Mouse (Mus musculus) stomach, embryonic 16.5 days (tissue): ENCODE results near the gene Lrrc63. TPM values are rescaled to one million over a fixed set of nuclear protein-coding genes. Genes with fewer than 3 reads are reported as not detected.

Experiments
- ATAC-seq: fragments of 200-750 bp; cut with Nextera tagmentation; 2 replicates; pipeline ENCODE4 v1.8.0; 2017; ENCODE audit warnings: moderate number of reproducible peaks, moderate TSS enrichment; ENCODE audit not compliant: insufficient read depth, low FRiP score
- H3K27ac ChIP-seq: fragments of 300-500 bp; sonication (generic); 2 replicates; pipeline ENCODE4 v1.5.1; 2014; ENCODE audit warnings: low read length
- H3K27me3 ChIP-seq: fragments of 300-500 bp; sonication (generic); 2 replicates; pipeline ENCODE4 v1.6.1; 2014; ENCODE audit warnings: low read length, control low read depth, mixed read lengths; ENCODE audit not compliant: control insufficient read depth, insufficient read depth
- H3K36me3 ChIP-seq: fragments of 300-500 bp; sonication (generic); 2 replicates; pipeline ENCODE4 v1.6.1; 2014; ENCODE audit warnings: low read length; ENCODE audit not compliant: control insufficient read depth, insufficient read depth
- H3K4me1 ChIP-seq: fragments of 300-500 bp; sonication (generic); 2 replicates; pipeline ENCODE4 v1.6.1; 2014; ENCODE audit warnings: low read length, control low read depth, mixed read lengths; ENCODE audit not compliant: control insufficient read depth, insufficient read depth
- H3K4me2 ChIP-seq: fragments of 300-500 bp; sonication (generic); 2 replicates; pipeline ENCODE4 v1.6.1; 2014; ENCODE audit warnings: low read depth, low read length, mixed read lengths
- H3K4me3 ChIP-seq: fragments of 300-500 bp; sonication (generic); replicated peaks from 2 replicates; pipeline ENCODE4 v1.5.1; 2014; ENCODE audit warnings: mild to moderate bottlenecking, low read length
- H3K9ac ChIP-seq: fragments of 300-500 bp; sonication (generic); 2 replicates; pipeline ENCODE4 v1.6.1; 2014; ENCODE audit warnings: low read length
- H3K9me3 ChIP-seq: fragments of 300-500 bp; sonication (generic); replicated peaks from 2 replicates; pipeline ENCODE4 v1.6.1; 2016; ENCODE audit warnings: low read length, control low read depth; ENCODE audit not compliant: control insufficient read depth
- WGBS: fragments of 180-500 bp; shearing (Covaris S2); extraction: QIAGEN DNeasy Blood & Tissue Kit; methylation state at CpG from one replicate; pipeline ENCODE4 v1.1.7; 2014; 5-methylcytosine and 5-hydroxymethylcytosine counted together
- polyA plus RNA-seq: library from polyadenylated mRNA; unstranded; fragments of >200 nt; fragmentation: Nextera tagmentation; extraction: Ambion mirVana; gene quantifications from 2 replicates; pipeline ENCODE4 v1.2.1, GENCODE M21; 2015

The Lrrc63 gene
- polyA plus RNA-seq, 1 experiment from 2014 or later: not detected

- whole genome bisulfite sequencing: 66% methylated on average over 9 of the region's 9 CpGs
- H3K4me2 ChIP-seq: no peak overlapping the region
Measured at GRCm38 (mm10) chr14:75056861-75057431, 73.7 kb downstream of the Lrrc63 start.

GRCm38 (mm10) chr14:75054455-75055343, 76.0 kb downstream of the Lrrc63 start:
- no peak overlapping the region for H3K9ac ChIP-seq
- peaks cover 11% of the 10 kb centered on the region; the same call in 1 of the 2 replicates for H3K4me1 ChIP-seq
- peak overlapping the region; percentile 43 for H3K27ac ChIP-seq
- no peak overlapping the region for H3K4me3 ChIP-seq
- H3K4me2 ChIP-seq: peak overlapping the region; percentile 17; the same call in 1 of the 2 replicates
- no peaks in the 10 kb centered on the region for H3K36me3 ChIP-seq
- no peaks in the 10 kb centered on the region for H3K27me3 ChIP-seq
- WGBS: 35% methylated on average over 14 of the region's 14 CpGs
- ATAC-seq: peak; percentile 55
- H3K9me3 ChIP-seq: 0 out of 2 replicates have a peak, but pooled peaks cover 2% of the 10 kb centered on the region

More at GRCm38 (mm10) chr14:75056861-75057431, 73.7 kb downstream of the Lrrc63 start:
- Histone ChIP-seq H3K27ac (peak overlapping the region; percentile 2; the same call in 1 of the 2 replicates), H3K4me1 (peaks cover 11% of the 10 kb centered on the region; the same call in 1 of the 2 replicates), H3K9me3 (no peaks in the 10 kb centered on the region), H3K4me3 (no peak overlapping the region), H3K27me3 (no peaks in the 10 kb centered on the region), H3K36me3 (no peaks in the 10 kb centered on the region), H3K9ac (no peak overlapping the region)
- no peak for ATAC-seq

- Histone ChIP-seq H3K4me1 (peaks cover 11% of the 10 kb centered on the region; the same call in 1 of the 2 replicates), H3K4me2 (no peak overlapping the region), H3K27ac (no peak overlapping the region), H3K9me3 (0 out of 2 replicates have a peak, but pooled peaks cover 2% of the 10 kb centered on the region), H3K27me3 (no peaks in the 10 kb centered on the region), H3K36me3 (no peaks in the 10 kb centered on the region), H3K9ac (no peak overlapping the region), H3K4me3 (no peak overlapping the region)
- 56% methylated on average over 8 of the region's 8 CpGs for WGBS
- ATAC-seq: no peak
Measured at GRCm38 (mm10) chr14:75052451-75052850, 78.2 kb downstream of the Lrrc63 start.

GRCm38 (mm10) chr14:75045184-75045583, 85.5 kb downstream of the Lrrc63 start:
- Histone ChIP-seq H3K4me1 (no peaks in the 10 kb centered on the region), H3K27ac (no peak overlapping the region), H3K4me2 (no peak overlapping the region), H3K9ac (no peak overlapping the region), H3K4me3 (no peak overlapping the region), H3K9me3 (no peaks in the 10 kb centered on the region), H3K36me3 (no peaks in the 10 kb centered on the region), H3K27me3 (no peaks in the 10 kb centered on the region)
- ATAC-seq: no peak
- 46% methylated on average over 7 of the region's 7 CpGs for WGBS

- Histone ChIP-seq H3K4me2 (no peak overlapping the region), H3K4me3 (no peak overlapping the region), H3K4me1 (no peaks in the 10 kb centered on the region), H3K9ac (no peak overlapping the region), H3K27ac (no peak overlapping the region), H3K9me3 (no peaks in the 10 kb centered on the region), H3K27me3 (no peaks in the 10 kb centered on the region), H3K36me3 (no peaks in the 10 kb centered on the region)
- 61% methylated on average over 11 of the region's 11 CpGs for WGBS
- no peak for ATAC-seq
Measured at GRCm38 (mm10) chr14:75035431-75035830, 95.2 kb downstream of the Lrrc63 start.

Other genes starting within 250 kb of the Lrrc63 start
- gene Lrch1, start 183.0 kb downstream of the Lrrc63 start, polyA plus RNA-seq: 12.4 and 13.2 TPM in 2 replicates
- 0.49 and 0.66 TPM in 2 replicates for gene Rubcnl, start 114.9 kb downstream of the Lrrc63 start, polyA plus RNA-seq
- gene Lcp1, start 220 bp upstream of the Lrrc63 start, polyA plus RNA-seq: 64.9 and 65.3 TPM in 2 replicates
- 6.8 and 8.3 TPM in 2 replicates for gene Cpb2, start 111.4 kb upstream of the Lrrc63 start, polyA plus RNA-seq
- 21.9 and 25.0 TPM in 2 replicates for gene Zc3h13, start 153.5 kb upstream of the Lrrc63 start, polyA plus RNA-seq